Mouse (Mus musculus) spleen, postnatal 4 days (tissue): ENCODE measurements around the gene Gm3182.
"Not testable (repeated sequence)": the region's sequence is repeated elsewhere in the genome, so short reads cannot be mapped to it uniquely, and the experiment has no call there.

Experiments used
- DNase-seq, 2 experiments: peaks; one replicate each; pipeline ENCODE4 v3.0.0; 2022; ENCODE audit warnings: low spot score in 2 of 2

Gene Gm3182

DNA sequence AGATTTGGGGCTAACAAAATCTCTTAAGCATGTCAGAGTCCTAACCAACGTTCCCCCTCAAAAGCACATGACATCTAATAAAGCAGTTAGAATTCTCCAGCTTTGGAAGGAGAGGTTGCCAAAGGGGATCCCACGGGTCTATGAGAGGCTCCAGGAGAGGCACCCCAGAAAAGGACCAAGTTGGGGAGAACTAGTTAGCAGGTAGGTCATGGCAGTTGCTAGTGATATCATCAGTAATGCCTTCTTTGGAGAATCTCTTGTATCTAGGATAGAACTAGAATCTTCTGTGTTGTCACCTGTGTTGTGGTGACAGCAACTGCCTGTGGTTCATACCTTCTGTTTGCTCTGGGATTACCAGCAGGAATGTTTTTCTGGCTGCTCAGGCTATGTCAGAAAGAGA lies at the start of gene Gm3182:
Gene Gm3182 (plus strand): TSS at position 301 of the 400 bp plus-strand sequence.
- not testable (repeated sequence) for DNase-seq

DNA sequence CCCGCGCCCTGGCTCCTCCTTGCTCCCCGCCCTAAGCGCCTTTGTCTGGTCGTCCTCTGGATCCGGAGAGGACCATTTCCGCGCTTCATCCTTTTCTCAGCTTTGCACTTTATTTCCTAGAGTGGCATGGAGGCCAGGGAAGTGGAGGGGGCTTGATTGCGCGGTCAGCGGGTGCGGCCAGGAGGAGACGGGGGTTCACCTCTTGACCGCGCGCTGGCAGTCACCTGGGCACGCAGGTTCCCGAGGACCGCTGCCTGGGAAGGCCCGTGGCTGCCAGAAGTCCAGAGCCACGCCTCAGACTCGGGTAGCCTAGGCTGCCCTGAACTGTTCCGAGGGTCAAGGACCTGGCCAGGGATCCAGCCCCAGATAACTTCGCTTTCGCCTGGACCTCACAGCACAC lies 17.9 kb downstream of the Gm3182 start:
- not testable (repeated sequence) for DNase-seq
